Mouse (Mus musculus): ENCODE measurements at regions not wholly inside any gene's neighbourhood (a gene's known extent, or its start where the extent isn't known, plus 50 kb on each side); places are given as distances from the start of the nearest gene placed in this dataset.

GRCm38 (mm10) chr15:6974410-6974809 is 99.6 kb upstream of the Osmr start:
- no peak for TF ChIP-seq EP300 (IDR thresholded peaks at IDR 0.05; ENCODE audit: low read depth)
- TF ChIP-seq CTCF (IDR thresholded peaks at IDR 0.05; ENCODE audit: low read depth): no peak
- H3K27ac ChIP-seq (ENCODE audit: low read depth): no peak overlapping the region
- WGBS: 39% methylated on average over 4 of the region's 4 CpGs
- no peaks in the 10 kb centered on the region for H3K4me1 ChIP-seq (ENCODE audit: control insufficient read depth, insufficient read depth)
- DNase-seq (ENCODE audit: low spot score): no peak
- H3K9ac ChIP-seq (replicated peaks; ENCODE audit: low read depth, low read length): no peak overlapping the region
- ATAC-seq (ENCODE audit: insufficient read depth, low read depth): no peak
- no peak overlapping the region for H3K4me3 ChIP-seq (ENCODE audit: low read depth, low read length)
- H3K4me2 ChIP-seq (ENCODE audit: low read depth, low read length): no peak overlapping the region
- no peaks in the 10 kb centered on the region for H3K36me3 ChIP-seq (replicated peaks; ENCODE audit: control insufficient read depth, insufficient read depth, low read length)
- H3K27me3 ChIP-seq (ENCODE audit: control insufficient read depth, insufficient read depth, low read length): no peaks in the 10 kb centered on the region
- no peaks in the 10 kb centered on the region for H3K9me3 ChIP-seq (replicated peaks; ENCODE audit: control insufficient read depth, low read length)

GRCm38 (mm10) chr15:6981430-6981829 is 106.7 kb upstream of the Osmr start:
- ATAC-seq (ENCODE audit: insufficient read depth, low read depth) (peak; percentile 79), DNase-seq (ENCODE audit: low spot score) (peak; percentile 9)
- 50% methylated on average over 9 of the region's 9 CpGs for WGBS
- no peak overlapping the region for H3K4me3 ChIP-seq (ENCODE audit: low read depth, low read length)
- no peak overlapping the region for H3K4me2 ChIP-seq (ENCODE audit: low read depth, low read length)
- H3K9me3 ChIP-seq (replicated peaks; ENCODE audit: control insufficient read depth, low read length): no peaks in the 10 kb centered on the region
- H3K9ac ChIP-seq (replicated peaks; ENCODE audit: low read depth, low read length): no peak overlapping the region
- no peaks in the 10 kb centered on the region for H3K4me1 ChIP-seq (ENCODE audit: control insufficient read depth, insufficient read depth)
- TF ChIP-seq CTCF (IDR thresholded peaks at IDR 0.05; ENCODE audit: low read depth) (no peak), EP300 (IDR thresholded peaks at IDR 0.05; ENCODE audit: low read depth) (no peak)
- H3K27ac ChIP-seq (ENCODE audit: low read depth): no peak overlapping the region
- no peaks in the 10 kb centered on the region for H3K27me3 ChIP-seq (ENCODE audit: control insufficient read depth, insufficient read depth, low read length)
- no peaks in the 10 kb centered on the region for H3K36me3 ChIP-seq (replicated peaks; ENCODE audit: control insufficient read depth, insufficient read depth, low read length)

- no peaks in the 10 kb centered on the region for H3K4me1 ChIP-seq (ENCODE audit: control insufficient read depth, insufficient read depth)
- DNase-seq (ENCODE audit: low spot score) (no peak), ATAC-seq (ENCODE audit: insufficient read depth, low read depth) (no peak)
- H3K36me3 ChIP-seq (replicated peaks; ENCODE audit: control insufficient read depth, insufficient read depth, low read length): no peaks in the 10 kb centered on the region
- H3K27me3 ChIP-seq (ENCODE audit: control insufficient read depth, insufficient read depth, low read length): no peaks in the 10 kb centered on the region
- 64% methylated on average over 3 of the region's 3 CpGs for WGBS
- TF ChIP-seq CTCF (IDR thresholded peaks at IDR 0.05; ENCODE audit: low read depth): no peak
- no peak for TF ChIP-seq EP300 (IDR thresholded peaks at IDR 0.05; ENCODE audit: low read depth)
- no peaks in the 10 kb centered on the region for H3K9me3 ChIP-seq (replicated peaks; ENCODE audit: control insufficient read depth, low read length)
- H3K27ac ChIP-seq (ENCODE audit: low read depth): no peak overlapping the region
- H3K4me2 ChIP-seq (ENCODE audit: low read depth, low read length): no peak overlapping the region
- H3K4me3 ChIP-seq (ENCODE audit: low read depth, low read length): no peak overlapping the region
- no peak overlapping the region for H3K9ac ChIP-seq (replicated peaks; ENCODE audit: low read depth, low read length)
Measured at GRCm38 (mm10) chr15:6983320-6983719, 107.1 kb upstream of the Lifr start.

- DNase-seq (ENCODE audit: low spot score) (peak; percentile 14), ATAC-seq (ENCODE audit: insufficient read depth, low read depth) (no peak)
- Histone ChIP-seq H3K9ac (replicated peaks; ENCODE audit: low read depth, low read length) (no peak overlapping the region), H3K36me3 (replicated peaks; ENCODE audit: control insufficient read depth, insufficient read depth, low read length) (no peaks in the 10 kb centered on the region), H3K4me2 (ENCODE audit: low read depth, low read length) (no peak overlapping the region), H3K4me3 (ENCODE audit: low read depth, low read length) (no peak overlapping the region), H3K27ac (ENCODE audit: low read depth) (no peak overlapping the region), H3K27me3 (ENCODE audit: control insufficient read depth, insufficient read depth, low read length) (no peaks in the 10 kb centered on the region), H3K4me1 (ENCODE audit: control insufficient read depth, insufficient read depth) (peaks cover 8% of the 10 kb centered on the region; the same call in 1 of the 2 replicates), H3K9me3 (replicated peaks; ENCODE audit: control insufficient read depth, low read length) (no peaks in the 10 kb centered on the region)
- TF ChIP-seq EP300 (IDR thresholded peaks at IDR 0.05; ENCODE audit: low read depth) (no peak), CTCF (IDR thresholded peaks at IDR 0.05; ENCODE audit: low read depth) (no peak)
- 73% methylated on average over 3 of the region's 3 CpGs for WGBS
Measured at GRCm38 (mm10) chr15:6988187-6988586, 102.2 kb upstream of the Lifr start.

- Histone ChIP-seq H3K4me1 (ENCODE audit: control insufficient read depth, insufficient read depth) (peaks cover 11% of the 10 kb centered on the region; the same call in 1 of the 2 replicates), H3K27me3 (ENCODE audit: control insufficient read depth, insufficient read depth, low read length) (no peaks in the 10 kb centered on the region), H3K9ac (replicated peaks; ENCODE audit: low read depth, low read length) (no peak overlapping the region), H3K27ac (ENCODE audit: low read depth) (no peak overlapping the region), H3K36me3 (replicated peaks; ENCODE audit: control insufficient read depth, insufficient read depth, low read length) (no peaks in the 10 kb centered on the region), H3K4me2 (ENCODE audit: low read depth, low read length) (no peak overlapping the region), H3K4me3 (ENCODE audit: low read depth, low read length) (no peak overlapping the region), H3K9me3 (replicated peaks; ENCODE audit: control insufficient read depth, low read length) (no peaks in the 10 kb centered on the region)
- 84% methylated on average over 6 of the region's 6 CpGs for WGBS
- TF ChIP-seq CTCF (IDR thresholded peaks at IDR 0.05; ENCODE audit: low read depth) (no peak), EP300 (IDR thresholded peaks at IDR 0.05; ENCODE audit: low read depth) (no peak)
- ATAC-seq (ENCODE audit: insufficient read depth, low read depth) (no peak), DNase-seq (ENCODE audit: low spot score) (no peak)
Measured at GRCm38 (mm10) chr15:6989094-6989493, 101.3 kb upstream of the Lifr start.

GRCm38 (mm10) chr15:6993226-6993625 is 97.2 kb upstream of the Lifr start:
- H3K4me1 ChIP-seq (ENCODE audit: control insufficient read depth, insufficient read depth): peaks cover 11% of the 10 kb centered on the region; the same call in 1 of the 2 replicates
- H3K36me3 ChIP-seq (replicated peaks; ENCODE audit: control insufficient read depth, insufficient read depth, low read length): no peaks in the 10 kb centered on the region
- H3K27me3 ChIP-seq (ENCODE audit: control insufficient read depth, insufficient read depth, low read length): no peaks in the 10 kb centered on the region
- H3K4me3 ChIP-seq (ENCODE audit: low read depth, low read length): no peak overlapping the region
- TF ChIP-seq EP300 (IDR thresholded peaks at IDR 0.05; ENCODE audit: low read depth) (no peak), CTCF (IDR thresholded peaks at IDR 0.05; ENCODE audit: low read depth) (no peak)
- H3K9ac ChIP-seq (replicated peaks; ENCODE audit: low read depth, low read length): no peak overlapping the region
- DNase-seq (ENCODE audit: low spot score) (no peak), ATAC-seq (ENCODE audit: insufficient read depth, low read depth) (no peak)
- H3K4me2 ChIP-seq (ENCODE audit: low read depth, low read length): no peak overlapping the region
- no peak overlapping the region for H3K27ac ChIP-seq (ENCODE audit: low read depth)
- 55% methylated on average over 9 of the region's 9 CpGs for WGBS
- no peaks in the 10 kb centered on the region for H3K9me3 ChIP-seq (replicated peaks; ENCODE audit: control insufficient read depth, low read length)

Data from heart, postnatal 0 days (tissue).